Mouse (Mus musculus) C2C12 (cell line): ENCODE data around the gene Agt.

Experiments used
- CTCF ChIP-seq: IDR thresholded peaks from one replicate; pipeline ENCODE4 v1.5.1; 2011; ENCODE audit not compliant: control insufficient read depth, insufficient read depth, insufficient read length
- MYOD1 ChIP-seq: IDR thresholded peaks from one replicate; pipeline ENCODE4 v1.6.1; 2011; ENCODE audit warnings: low read depth; ENCODE audit not compliant: control insufficient read depth, insufficient read length
- USF1 ChIP-seq: IDR thresholded peaks from one replicate; pipeline ENCODE4 v1.6.1; 2011; ENCODE audit warnings: low read depth, mild to moderate bottlenecking, control low read depth, moderate library complexity

- TF ChIP-seq CTCF, result no peak
- TF ChIP-seq MYOD1, result no peak
- no peak for TF ChIP-seq USF1
These were observed at the start of gene Agt for GRCm38 (mm10) chr8:124569593-124569992.
